Mouse (Mus musculus): Measurements from ENCODE around the gene Fam83g. TPM values are rescaled to one million over a fixed set of nuclear protein-coding genes. Genes with fewer than 3 reads are reported as not detected.
A peak's percentile ranks its signal among the peaks of the same experiment; 100 is the strongest.

Fam83g gene
- polyA plus RNA-seq, 1 experiment = 33.8 TPM

- WGBS = 28% methylated on average over 6 of the region's 6 CpGs
- Histone ChIP-seq H3K4me3 (ENCODE audit: low read depth, low read length) (no peak overlapping the region), H3K27me3 (ENCODE audit: control insufficient read depth, insufficient read depth, low read length) (no peaks in the 10 kb centered on the region), H3K36me3 (ENCODE audit: control insufficient read depth, insufficient read depth, low read length) (no peaks in the 10 kb centered on the region), H3K27ac (ENCODE audit: insufficient read depth, low read depth, low read length) (0 out of 2 replicates have a peak overlapping the region, but pooled peaks have one; percentile 7), H3K4me1 (ENCODE audit: control insufficient read depth, insufficient read depth, insufficient read length, low read length) (peaks cover 37% of the 10 kb centered on the region)
- TF ChIP-seq CTCF (IDR thresholded peaks at IDR 0.05; ENCODE audit: extremely low read depth, insufficient read length, insufficient replicate concordance, low read depth, low read length) (no peak), POLR2A (IDR thresholded peaks at IDR 0.05; ENCODE audit: low read depth, low read length) (no peak)
Measured at GRCm38 (mm10) chr11:61647956-61648748, 35.7 kb upstream of the Fam83g start.

DNA sequence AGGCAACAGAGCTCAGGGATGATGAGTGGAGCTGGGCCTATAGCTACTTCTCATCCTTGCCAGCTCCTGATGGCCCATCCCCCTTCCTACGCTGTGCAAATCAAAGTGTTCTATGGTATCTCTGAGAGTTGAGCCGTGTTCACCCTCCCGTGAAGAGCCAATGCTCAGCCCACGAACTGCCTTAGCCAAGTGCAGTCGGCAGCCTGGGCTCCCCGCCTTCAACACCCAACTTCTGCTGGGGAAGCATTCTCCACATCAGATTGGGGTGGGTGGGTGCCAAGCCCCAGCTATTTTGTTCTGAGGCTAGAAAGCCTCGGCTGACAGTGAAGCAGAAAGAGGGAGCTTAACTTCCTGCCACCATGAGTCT lies 35.2 kb upstream of the Fam83g start:
- H3K27me3 ChIP-seq (ENCODE audit: control insufficient read depth, insufficient read depth, low read length) = no peaks in the 10 kb centered on the region
- no peak overlapping the region for H3K27ac ChIP-seq (ENCODE audit: insufficient read depth, low read depth, low read length)
- 74% methylated on average over 7 of the region's 7 CpGs for WGBS
- no peak for TF ChIP-seq CTCF (IDR thresholded peaks at IDR 0.05; ENCODE audit: extremely low read depth, insufficient read length, insufficient replicate concordance, low read depth, low read length)
- TF ChIP-seq POLR2A (IDR thresholded peaks at IDR 0.05; ENCODE audit: low read depth, low read length) = no peak
- peaks cover 34% of the 10 kb centered on the region for H3K4me1 ChIP-seq (ENCODE audit: control insufficient read depth, insufficient read depth, insufficient read length, low read length)
- no peak overlapping the region for H3K4me3 ChIP-seq (ENCODE audit: low read depth, low read length)
- H3K36me3 ChIP-seq (ENCODE audit: control insufficient read depth, insufficient read depth, low read length) = no peaks in the 10 kb centered on the region

DNA sequence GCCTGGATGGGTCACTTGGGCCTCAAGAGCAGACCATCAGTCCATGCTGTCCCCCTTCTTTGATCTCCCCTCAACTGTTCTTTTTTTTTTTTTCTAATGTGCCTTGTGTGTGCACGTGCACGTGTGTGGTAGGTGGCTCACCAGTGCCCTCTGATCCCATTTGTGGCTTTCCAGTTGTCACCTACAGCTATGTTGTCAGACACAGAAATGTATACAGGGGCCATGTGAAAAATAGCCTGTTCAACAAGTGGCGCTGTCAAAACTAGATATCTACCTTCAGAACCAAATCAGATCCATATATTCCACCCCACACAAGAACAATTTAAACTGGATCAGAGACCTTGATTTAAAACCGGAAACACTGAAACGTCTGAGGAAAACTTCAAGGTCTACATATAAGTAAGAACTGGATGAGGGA lies 34.7 kb upstream of the Fam83g start:
- H3K27ac ChIP-seq (ENCODE audit: insufficient read depth, low read depth, low read length) = no peak overlapping the region
- H3K27me3 ChIP-seq (ENCODE audit: control insufficient read depth, insufficient read depth, low read length) = no peaks in the 10 kb centered on the region

DNA sequence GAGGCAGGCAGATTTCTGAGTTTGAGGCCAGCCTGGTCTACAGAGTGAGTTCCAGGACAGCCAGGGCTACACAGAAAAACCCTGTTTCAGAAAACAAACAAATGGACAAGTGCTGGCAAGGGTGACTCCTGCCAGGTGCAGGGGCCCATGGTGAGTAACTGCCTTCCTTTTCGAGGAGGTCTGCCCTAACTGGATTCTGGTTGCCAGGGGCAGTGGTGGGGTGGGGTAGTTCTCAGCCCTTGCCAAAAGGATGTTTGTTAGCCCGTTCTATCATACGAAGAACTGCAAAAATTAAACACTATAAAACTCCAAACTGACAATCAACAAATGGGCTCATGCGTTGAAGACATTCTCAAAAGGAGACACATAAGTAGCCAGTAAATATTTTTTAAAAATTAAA lies 34.3 kb upstream of the Fam83g start:
- H3K36me3 ChIP-seq (ENCODE audit: control insufficient read depth, insufficient read depth, low read length) = no peaks in the 10 kb centered on the region
- H3K27me3 ChIP-seq (ENCODE audit: control insufficient read depth, insufficient read depth, low read length) = no peaks in the 10 kb centered on the region
- no peak overlapping the region for H3K4me3 ChIP-seq (ENCODE audit: low read depth, low read length)
- WGBS = 39% methylated on average over 4 of the region's 4 CpGs
- H3K4me1 ChIP-seq (ENCODE audit: control insufficient read depth, insufficient read depth, insufficient read length, low read length) = peaks cover 27% of the 10 kb centered on the region
- TF ChIP-seq POLR2A (IDR thresholded peaks at IDR 0.05; ENCODE audit: low read depth, low read length) (no peak), CTCF (IDR thresholded peaks at IDR 0.05; ENCODE audit: extremely low read depth, insufficient read length, insufficient replicate concordance, low read depth, low read length) (no peak)
- H3K27ac ChIP-seq (ENCODE audit: insufficient read depth, low read depth, low read length) = no peak overlapping the region

More for the DNA sequence above, 34.7 kb upstream of the Fam83g start:
- TF ChIP-seq CTCF (IDR thresholded peaks at IDR 0.05; ENCODE audit: extremely low read depth, insufficient read length, insufficient replicate concordance, low read depth, low read length) = no peak
- TF ChIP-seq POLR2A (IDR thresholded peaks at IDR 0.05; ENCODE audit: low read depth, low read length) = no peak
- H3K4me3 ChIP-seq (ENCODE audit: low read depth, low read length) = no peak overlapping the region
- 89% methylated on average over 5 of the region's 5 CpGs for WGBS
- no peaks in the 10 kb centered on the region for H3K36me3 ChIP-seq (ENCODE audit: control insufficient read depth, insufficient read depth, low read length)
- peaks cover 31% of the 10 kb centered on the region for H3K4me1 ChIP-seq (ENCODE audit: control insufficient read depth, insufficient read depth, insufficient read length, low read length)

DNA sequence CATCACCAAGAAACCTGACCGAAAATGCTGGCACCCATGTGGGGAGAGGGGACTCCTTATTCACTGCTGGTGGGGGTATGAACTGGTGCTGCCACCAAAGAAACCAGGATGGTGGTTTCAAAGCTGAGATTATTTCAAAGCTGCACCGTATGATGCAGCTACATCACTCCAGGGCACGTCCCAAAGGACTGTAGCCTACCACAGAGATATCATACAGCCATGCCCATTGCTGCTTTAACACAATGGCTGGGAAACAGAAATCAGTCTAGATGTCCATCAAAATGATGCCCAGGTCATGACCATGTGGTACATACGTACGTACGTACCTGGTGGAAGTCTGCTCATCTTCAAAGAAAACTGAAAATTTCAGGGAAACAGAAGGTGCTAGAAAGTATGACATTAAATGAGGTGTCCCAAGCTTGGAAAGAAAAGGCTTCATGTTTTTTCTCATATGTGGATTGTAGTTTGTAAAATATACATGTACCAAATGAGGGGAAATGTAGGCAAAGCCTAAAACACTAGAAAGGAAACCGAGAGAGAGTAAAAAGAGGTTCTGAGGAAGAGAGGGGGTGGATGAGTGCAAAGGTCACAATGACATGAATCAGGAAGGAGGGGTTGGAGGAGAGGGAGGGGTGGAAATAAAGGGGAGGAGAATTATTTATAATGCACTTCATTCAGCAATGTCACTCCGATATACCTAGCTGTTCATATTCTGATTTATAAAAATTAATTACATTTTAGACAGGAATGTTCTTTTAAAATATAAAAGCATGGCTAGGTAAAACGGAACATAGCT lies 33.2 kb upstream of the Fam83g start:
- no peaks in the 10 kb centered on the region for H3K27me3 ChIP-seq (ENCODE audit: control insufficient read depth, insufficient read depth, low read length)

DNA sequence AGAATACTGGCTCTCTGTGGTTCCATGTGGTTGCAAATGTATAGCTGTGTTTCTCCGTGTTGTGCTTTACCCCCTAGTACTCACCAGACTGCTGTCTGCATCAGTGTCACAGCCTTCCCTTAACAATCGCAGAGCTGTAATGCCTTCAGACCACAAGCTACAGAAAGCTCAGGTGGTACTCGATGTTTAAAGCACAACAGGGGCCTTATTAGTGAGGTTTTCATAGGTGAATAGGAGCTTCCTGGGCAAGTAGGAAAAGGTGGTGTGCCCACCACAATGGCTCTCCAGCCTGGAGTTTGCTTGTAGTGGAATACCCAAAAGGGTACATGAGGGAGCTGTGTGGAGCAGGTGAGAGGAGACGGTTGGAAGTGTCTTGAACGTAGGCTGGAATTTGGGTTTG lies 31.7 kb upstream of the Fam83g start:
- Histone ChIP-seq H3K4me3 (ENCODE audit: low read depth, low read length) (no peak overlapping the region), H3K36me3 (ENCODE audit: control insufficient read depth, insufficient read depth, low read length) (no peaks in the 10 kb centered on the region), H3K27me3 (ENCODE audit: control insufficient read depth, insufficient read depth, low read length) (no peaks in the 10 kb centered on the region), H3K4me1 (ENCODE audit: control insufficient read depth, insufficient read depth, insufficient read length, low read length) (peaks cover 17% of the 10 kb centered on the region), H3K27ac (ENCODE audit: insufficient read depth, low read depth, low read length) (0 out of 2 replicates have a peak overlapping the region, but pooled peaks have one; percentile 2)
- 95% methylated on average over 5 of the region's 5 CpGs for WGBS
- TF ChIP-seq POLR2A (IDR thresholded peaks at IDR 0.05; ENCODE audit: low read depth, low read length) = no peak
- TF ChIP-seq CTCF (IDR thresholded peaks at IDR 0.05; ENCODE audit: extremely low read depth, insufficient read length, insufficient replicate concordance, low read depth, low read length) = no peak

More for the DNA sequence above, 33.2 kb upstream of the Fam83g start:
- WGBS = 63% methylated on average over 9 of the region's 9 CpGs
- H3K36me3 ChIP-seq (ENCODE audit: control insufficient read depth, insufficient read depth, low read length) = no peaks in the 10 kb centered on the region
- TF ChIP-seq POLR2A (IDR thresholded peaks at IDR 0.05; ENCODE audit: low read depth, low read length) (no peak), CTCF (IDR thresholded peaks at IDR 0.05; ENCODE audit: extremely low read depth, insufficient read length, insufficient replicate concordance, low read depth, low read length) (no peak)
- H3K4me1 ChIP-seq (ENCODE audit: control insufficient read depth, insufficient read depth, insufficient read length, low read length) = peaks cover 18% of the 10 kb centered on the region
- no peak overlapping the region for H3K27ac ChIP-seq (ENCODE audit: insufficient read depth, low read depth, low read length)
- no peak overlapping the region for H3K4me3 ChIP-seq (ENCODE audit: low read depth, low read length)

All from small intestine, adult 2 months (tissue).